Mouse (Mus musculus) kidney, adult 8-10 months (tissue): ENCODE results near the gene Fbxo39.
"Not testable (repeated sequence)": the region's sequence is repeated elsewhere in the genome, so short reads cannot be mapped to it uniquely, and the experiment has no call there.

Experiments
- DNase-seq, 2 experiments: peaks; one replicate each; pipeline ENCODE4 v3.0.0; 2022

Fbxo39 gene

DNA sequence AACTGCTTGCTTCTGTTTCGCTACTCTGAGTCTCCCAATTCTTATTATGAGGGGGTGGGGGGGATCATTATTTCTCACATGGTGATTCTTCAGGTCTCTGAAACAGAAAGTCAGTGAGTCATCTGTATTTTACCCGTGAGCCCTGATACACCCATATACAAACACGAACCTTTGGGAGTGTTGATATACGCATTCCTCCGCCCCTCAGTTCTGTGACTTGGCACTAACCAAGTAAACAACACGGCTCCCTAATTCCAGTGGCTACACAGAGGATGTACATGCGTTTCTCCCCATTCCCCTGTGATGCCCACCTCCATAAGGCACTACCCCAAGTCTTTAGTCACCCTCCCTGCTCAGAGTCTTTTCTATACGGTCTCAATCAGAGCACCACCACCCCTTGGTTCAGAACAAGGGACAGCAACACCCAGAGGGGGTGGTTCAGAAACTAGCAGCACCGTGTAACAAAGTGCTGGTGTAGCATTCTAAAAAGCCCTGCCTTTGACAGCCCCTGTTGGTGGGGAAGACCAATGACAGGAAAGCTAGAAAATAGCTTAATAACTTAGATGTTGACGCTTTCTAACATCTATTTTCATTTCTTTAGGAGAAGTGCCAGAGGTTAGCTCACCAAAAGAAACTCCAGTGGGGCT, 2.8 kb upstream of the Fbxo39 start:
- DNase-seq, result no peak

DNA sequence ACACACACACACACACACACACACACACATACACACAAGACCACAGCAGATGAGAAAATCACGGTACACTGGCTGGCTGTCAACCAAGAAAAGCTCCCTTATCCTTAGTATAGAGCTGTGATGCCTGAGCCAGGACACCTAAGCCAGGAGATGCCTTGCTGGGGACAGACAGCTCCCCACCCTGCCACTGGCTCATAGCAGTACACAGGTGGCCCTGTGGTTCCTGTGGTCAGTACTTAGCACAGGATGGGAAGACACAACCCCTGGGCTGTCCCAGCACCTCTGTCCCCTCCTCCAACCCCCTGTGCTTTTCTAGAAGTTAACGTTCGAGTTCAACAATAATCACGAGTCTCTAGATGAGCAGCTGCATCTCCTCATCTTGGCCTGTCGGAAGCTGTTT, 3.8 kb downstream of the Fbxo39 start:
- DNase-seq, result no peak

DNA sequence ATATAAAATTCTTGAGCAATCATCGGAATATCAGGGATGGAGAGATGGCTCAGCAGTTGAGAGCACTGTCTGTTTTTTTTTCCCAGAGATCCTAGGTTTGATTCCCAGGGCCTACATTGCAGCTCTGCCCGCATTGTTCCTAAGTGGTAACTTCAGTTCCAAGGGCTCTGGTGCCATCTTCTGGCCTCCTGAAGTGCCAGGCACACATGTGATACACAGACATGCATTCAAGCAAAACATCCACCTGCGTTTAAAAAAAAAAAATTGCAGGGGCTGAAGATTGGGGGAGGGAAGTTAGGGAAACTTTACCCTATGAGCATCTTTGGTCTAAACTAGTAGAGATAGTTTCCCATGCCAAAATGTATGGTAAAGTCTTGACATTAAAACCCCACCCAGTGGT, 10.2 kb downstream of the Fbxo39 start:
- peak in 1 of 2 experiments; percentile 56 for DNase-seq

DNA sequence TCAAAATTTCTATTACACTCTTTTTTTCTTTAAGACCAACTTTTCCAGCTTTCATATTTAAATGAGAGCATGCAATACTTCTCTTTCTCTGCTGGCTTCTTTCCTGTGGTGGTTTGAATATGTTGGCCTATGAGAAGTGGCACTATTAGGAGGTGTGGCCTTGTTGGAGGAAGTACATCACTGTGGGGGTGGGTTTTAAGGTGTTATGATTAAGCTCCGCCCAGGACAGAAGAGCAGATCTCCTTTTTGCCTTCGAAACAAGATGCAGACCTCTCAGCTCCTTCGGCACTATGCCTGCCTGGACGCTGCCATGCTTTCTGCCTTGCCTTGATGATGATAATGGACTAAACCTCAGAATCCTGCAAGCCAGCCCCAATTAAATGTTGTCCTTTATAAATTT, 11.5 kb downstream of the Fbxo39 start:
- no peak for DNase-seq

- no peak for DNase-seq
These were observed 18.9 kb downstream of the Fbxo39 start for GRCm38 (mm10) chr11:72332951-72333667.

DNA sequence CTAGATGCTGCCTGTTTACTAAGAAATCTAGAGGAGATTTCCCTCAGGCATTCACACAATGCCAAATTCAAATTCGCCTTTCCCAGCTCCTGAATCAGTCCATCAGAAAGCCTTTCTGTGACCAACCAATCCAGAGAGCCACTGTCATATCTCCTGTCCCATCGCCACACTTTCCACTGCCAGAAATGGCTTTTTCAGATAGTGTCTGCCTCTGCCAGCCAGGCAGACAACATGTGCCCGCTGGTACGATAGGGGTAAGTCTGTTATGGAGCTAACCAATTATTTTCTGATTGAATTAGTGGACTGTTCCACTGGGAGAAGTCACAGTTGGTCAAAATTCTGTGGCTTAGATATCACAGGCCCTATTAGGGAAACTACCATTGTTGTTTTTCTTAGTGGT, 20.4 kb downstream of the Fbxo39 start:
- DNase-seq, result no peak

DNA sequence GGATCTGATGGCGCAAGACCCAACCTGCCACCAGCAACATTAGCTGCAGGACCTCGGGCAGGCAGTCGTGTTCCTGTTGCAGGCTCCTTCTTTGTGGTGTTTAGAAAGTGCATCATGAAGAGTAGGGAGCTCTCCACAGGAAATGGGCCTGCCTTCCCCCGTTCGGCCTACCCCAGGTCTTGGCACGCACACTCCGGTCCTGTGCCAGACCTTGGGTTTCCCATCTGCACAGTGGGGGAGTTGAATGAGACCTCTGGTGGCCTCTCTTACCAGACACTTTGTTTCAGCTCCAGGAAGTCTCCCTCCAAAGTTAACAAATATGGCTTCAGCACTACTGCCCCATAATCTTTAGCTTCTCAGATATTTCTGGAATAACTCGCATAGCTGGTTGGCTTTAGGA, 22.5 kb downstream of the Fbxo39 start:
- no peak for DNase-seq

- peak in 1 of 2 experiments; percentile 38 for DNase-seq
These were observed 24.2 kb downstream of the Fbxo39 start for GRCm38 (mm10) chr11:72338437-72338871.

- DNase-seq, result no peak
These were observed 25.5 kb downstream of the Fbxo39 start for GRCm38 (mm10) chr11:72339716-72340115.

DNA sequence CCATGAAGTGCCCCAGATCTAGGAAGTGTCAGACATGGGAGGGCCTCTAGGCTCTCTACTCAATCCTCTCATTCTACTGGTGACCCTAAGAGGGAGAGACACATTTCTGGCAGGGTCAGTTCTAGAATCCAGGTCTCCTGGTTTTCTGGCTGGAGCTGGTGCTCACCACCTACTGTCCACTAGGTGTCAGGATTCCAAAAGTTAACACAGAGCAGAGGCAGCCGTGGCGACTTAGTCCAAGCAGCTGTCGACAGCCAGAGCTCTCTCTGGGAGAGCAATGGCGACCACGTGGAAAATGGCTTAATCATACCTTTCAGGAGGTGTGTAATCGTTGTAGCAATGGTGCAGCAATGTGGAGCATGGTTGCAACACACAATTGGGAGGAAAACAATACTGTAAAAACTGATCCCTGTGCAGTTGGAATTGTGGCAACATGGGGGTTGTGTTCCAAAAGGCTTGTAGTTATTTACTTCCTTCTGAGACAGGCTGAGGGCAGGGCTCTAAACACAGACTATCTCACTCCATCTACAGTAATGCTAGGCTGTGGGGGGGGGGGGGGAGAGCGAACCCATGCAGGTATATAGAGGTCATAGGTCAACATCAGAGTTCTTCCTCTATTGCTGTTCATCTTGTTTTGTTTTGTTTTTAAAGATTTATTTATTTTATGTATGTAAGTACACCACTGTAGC, 28.4 kb downstream of the Fbxo39 start:
- DNase-seq, result peak; percentile 62 to 78

GRCm38 (mm10) chr11:72343238-72343625, 29.0 kb downstream of the Fbxo39 start:
- not testable (repeated sequence) for DNase-seq

- peak; percentile 36 to 67 for DNase-seq
These were observed 29.7 kb downstream of the Fbxo39 start for GRCm38 (mm10) chr11:72343904-72344303.

DNA sequence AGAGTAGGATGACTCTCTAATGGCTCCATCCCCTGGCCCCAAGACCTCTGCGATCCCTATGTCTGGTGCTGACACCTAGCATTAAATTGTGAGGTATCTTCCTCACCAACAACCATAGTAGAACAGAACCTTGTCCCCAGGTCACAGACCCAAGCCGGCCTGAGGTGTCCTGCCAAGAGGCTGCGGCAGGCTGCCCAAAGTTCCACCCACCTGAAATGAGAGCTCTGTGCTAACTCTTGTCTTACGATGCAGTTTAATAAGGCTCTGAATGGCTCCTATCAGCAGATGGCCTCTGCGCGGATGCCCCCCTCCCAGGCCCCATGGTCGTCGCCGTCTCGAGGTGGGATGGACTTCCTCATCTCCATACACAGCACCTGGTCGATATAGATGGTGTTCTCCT, 30.2 kb downstream of the Fbxo39 start:
- DNase-seq, result peak; percentile 48 to 61

- DNase-seq, result peak; percentile 51 to 56
These were observed 34.3 kb downstream of the Fbxo39 start for GRCm38 (mm10) chr11:72348563-72348962.

DNA sequence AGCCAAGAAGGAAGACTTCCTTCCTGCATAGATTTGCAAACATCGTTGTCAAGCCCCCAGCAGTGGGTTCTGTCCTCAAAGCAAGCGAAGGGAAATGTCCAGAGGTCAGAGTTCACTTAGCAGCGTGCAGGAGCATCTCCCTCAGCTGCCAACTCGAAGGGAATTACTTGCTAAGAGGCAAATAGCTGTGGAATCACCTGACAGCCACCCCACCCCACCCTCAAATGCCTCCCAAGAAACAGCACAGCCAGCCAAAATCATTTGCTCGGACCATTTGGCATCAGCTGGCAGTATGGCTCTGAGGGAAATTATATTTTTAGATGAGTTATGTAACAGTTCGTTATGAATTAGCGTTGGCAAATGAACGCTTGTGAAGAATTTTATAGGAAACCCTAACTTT, 34.8 kb downstream of the Fbxo39 start:
- peak; percentile 49 to 63 for DNase-seq

DNA sequence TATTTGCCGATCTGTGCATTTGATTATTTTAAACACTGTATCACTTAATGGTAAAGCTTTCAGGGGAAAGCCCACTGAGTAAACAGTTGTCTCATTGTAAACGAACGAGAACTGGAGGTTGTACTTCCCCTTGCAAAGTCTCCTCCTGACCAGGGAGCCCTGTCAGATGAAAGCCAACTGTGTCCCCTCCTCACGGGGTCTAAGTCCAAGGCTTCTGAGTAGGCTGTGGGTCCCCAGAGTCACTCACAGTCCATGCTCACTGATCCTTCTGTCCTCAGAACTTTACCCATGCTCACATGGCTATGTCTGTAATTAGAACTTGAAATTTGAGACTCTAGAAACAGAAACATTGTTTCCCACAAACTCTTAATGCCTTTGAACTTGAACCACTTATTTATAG, 35.4 kb downstream of the Fbxo39 start:
- DNase-seq, result no peak

GRCm38 (mm10) chr11:72352272-72352671, 38.0 kb downstream of the Fbxo39 start:
- DNase-seq, result no peak

- no peak for DNase-seq
These were observed 38.9 kb downstream of the Fbxo39 start for GRCm38 (mm10) chr11:72353186-72353585.

DNA sequence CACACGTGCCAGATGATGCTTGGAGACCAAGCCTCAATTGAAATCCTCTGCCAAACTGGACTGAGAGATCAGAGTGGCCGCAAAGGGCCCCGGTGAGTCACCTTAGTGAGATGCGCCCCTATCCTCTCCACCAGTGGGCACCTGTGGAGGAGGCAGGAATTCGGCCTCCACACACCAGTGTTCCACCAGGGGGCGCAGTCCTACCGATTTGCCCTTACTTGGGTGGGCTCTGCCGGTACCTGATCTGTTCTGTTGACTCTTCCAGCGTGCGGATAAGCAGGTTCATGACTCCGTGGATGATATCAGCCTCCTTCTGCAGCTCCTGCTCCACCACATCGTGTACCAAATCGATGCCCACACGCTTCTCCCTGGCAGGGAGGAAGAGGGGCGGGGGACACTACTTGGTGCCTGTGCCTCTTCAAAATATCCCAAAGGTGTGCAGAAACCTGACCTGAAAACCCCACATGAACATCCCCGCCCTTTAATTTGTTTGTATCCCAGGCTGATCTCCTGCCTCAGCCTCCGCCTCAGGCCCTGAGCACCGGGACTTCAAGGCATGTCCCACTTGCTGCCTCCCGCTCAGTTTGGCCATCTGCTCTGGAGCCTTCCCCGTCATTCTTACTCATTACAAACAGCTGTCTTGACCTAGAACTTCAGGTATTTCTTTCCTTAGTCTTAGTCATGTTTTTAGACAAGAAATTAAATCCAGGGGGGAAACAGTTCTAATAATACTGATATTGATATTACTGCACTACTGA, 40.9 kb downstream of the Fbxo39 start:
- peak in 1 of 2 experiments; percentile 67 for DNase-seq

DNA sequence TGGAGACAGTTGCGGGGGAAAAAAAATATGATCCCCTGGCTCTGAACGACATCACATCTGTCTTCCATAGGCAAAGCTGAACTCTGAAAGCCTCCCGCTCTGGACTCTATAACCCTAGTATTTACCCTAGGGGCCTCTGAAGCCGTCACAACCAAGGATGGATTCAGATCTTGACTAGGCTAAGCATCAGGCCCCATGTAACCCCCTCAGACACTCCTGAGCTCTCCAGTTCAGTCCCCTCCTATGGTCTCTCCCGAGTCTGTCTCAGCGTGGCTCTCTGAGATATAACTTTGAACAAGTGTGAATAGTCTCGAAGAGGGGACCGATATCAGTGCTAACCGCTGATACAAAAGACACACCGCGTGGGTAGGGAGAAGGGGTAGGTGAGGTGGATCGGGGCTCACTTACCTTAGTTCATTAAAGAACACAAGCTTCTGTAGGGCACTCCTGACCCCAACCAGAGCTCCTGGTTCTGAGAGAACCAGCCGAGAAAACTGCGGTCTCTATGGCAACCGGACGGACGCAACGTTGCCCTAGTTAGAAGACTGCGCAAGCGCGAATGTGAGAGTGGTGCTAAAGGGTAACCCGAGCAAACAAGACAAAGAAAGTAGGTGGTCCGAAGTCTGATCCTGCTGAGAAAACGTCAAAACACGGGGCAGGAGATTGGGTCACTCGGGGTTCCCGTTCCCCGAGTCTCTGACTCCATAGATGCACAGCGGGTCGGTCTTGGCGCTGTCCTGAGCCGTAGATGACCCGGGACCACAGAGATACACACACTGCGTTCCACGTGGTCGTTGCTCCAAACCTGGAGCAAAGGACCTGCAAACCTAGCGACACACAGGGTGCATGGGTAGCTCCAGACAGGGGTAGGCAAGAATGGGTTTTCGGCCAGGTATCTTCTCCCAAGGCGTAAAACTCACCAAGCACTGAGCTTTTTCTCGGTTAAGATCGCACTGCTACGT, 47.4 kb downstream of the Fbxo39 start:
- peak; percentile 52 to 67 for DNase-seq

DNA sequence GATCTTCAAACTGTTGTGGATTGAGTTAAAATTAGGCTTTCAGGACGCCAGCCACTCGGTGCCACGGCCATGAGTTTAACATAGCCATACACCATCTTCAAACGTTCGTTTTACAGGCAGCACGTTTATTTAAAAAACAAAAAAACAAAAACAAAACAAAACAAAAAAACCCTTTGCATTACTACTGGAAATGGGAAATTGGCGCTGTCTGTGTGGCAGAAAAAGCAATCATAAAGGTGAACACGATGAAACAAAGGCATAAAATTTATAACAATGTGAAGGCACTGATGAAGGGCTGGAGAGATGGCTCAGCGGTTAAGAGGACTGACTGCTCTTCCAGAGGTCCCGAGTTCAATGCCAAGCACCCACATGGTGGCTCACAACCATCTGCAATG, 48.1 kb downstream of the Fbxo39 start, which contains the start of gene Tekt1:
TSS of gene Tekt1 (minus strand) at position 96 of the 395 bp plus-strand sequence.
- DNase-seq, result no peak
